Mouse (Mus musculus) c-Kit-positive CD71-negative TER-119-negative erythroid progenitor cells, embryonic 14.5 days (primary cell): ENCODE measurements at regions not wholly inside any gene's neighbourhood (a gene's known extent, or its start where the extent isn't known, plus 50 kb on each side); places are given as distances from the start of the nearest gene placed in this dataset.

Experiments used
- DNase-seq: peaks from one replicate; pipeline ENCODE4 v3.0.0-alpha.2; 2013; ENCODE audit warnings: low read depth

GRCm38 (mm10) chr2:50538068-50538467 lies 241.5 kb upstream of the Mmadhc start:
- no peak for DNase-seq

- no peak for DNase-seq
These were observed 238.7 kb upstream of the Mmadhc start for GRCm38 (mm10) chr2:50535085-50535878.

GRCm38 (mm10) chr2:50533702-50534101 lies 237.1 kb upstream of the Mmadhc start:
- no peak for DNase-seq

GRCm38 (mm10) chr2:50527425-50527824 lies 230.8 kb upstream of the Mmadhc start:
- DNase-seq = no peak

GRCm38 (mm10) chr2:50524838-50525615 lies 228.4 kb upstream of the Mmadhc start:
- DNase-seq = no peak

- DNase-seq = no peak
These were observed 223.6 kb upstream of the Mmadhc start for GRCm38 (mm10) chr2:50520169-50520568.

GRCm38 (mm10) chr2:50519129-50519504 lies 222.5 kb upstream of the Mmadhc start:
- no peak for DNase-seq

GRCm38 (mm10) chr2:50518371-50519128 lies 221.9 kb upstream of the Mmadhc start:
- no peak for DNase-seq

GRCm38 (mm10) chr2:50513276-50513675 lies 216.7 kb upstream of the Mmadhc start:
- no peak for DNase-seq

- DNase-seq = no peak
These were observed 202.1 kb upstream of the Mmadhc start for GRCm38 (mm10) chr2:50498713-50499112.

- no peak for DNase-seq
These were observed 199.4 kb upstream of the Mmadhc start for GRCm38 (mm10) chr2:50496057-50496433.

GRCm38 (mm10) chr2:50495141-50496056 lies 198.8 kb upstream of the Mmadhc start:
- DNase-seq = no peak

GRCm38 (mm10) chr2:50493597-50494335 lies 197.2 kb upstream of the Mmadhc start:
- no peak for DNase-seq

GRCm38 (mm10) chr2:50463799-50464198 lies 167.2 kb upstream of the Mmadhc start:
- DNase-seq = no peak

GRCm38 (mm10) chr2:50462378-50462777 lies 165.8 kb upstream of the Mmadhc start:
- DNase-seq = no peak

- DNase-seq = no peak
These were observed 160.1 kb upstream of the Mmadhc start for GRCm38 (mm10) chr2:50456654-50457053.

GRCm38 (mm10) chr2:50448117-50448516 lies 151.5 kb upstream of the Mmadhc start:
- DNase-seq = no peak

GRCm38 (mm10) chr2:50445963-50446485 lies 149.4 kb upstream of the Mmadhc start:
- no peak for DNase-seq

GRCm38 (mm10) chr2:50440333-50440732 lies 143.7 kb upstream of the Mmadhc start:
- DNase-seq = no peak

GRCm38 (mm10) chr2:50433166-50433565 lies 136.6 kb upstream of the Mmadhc start:
- DNase-seq = no peak

- no peak for DNase-seq
These were observed 128.6 kb upstream of the Mmadhc start for GRCm38 (mm10) chr2:50425151-50425550.
